Comparison of ENCODE assay signal across 25 mouse cellular contexts in genomic region chr2:118288326-118289065, GRCm38 (mm10). TPM values are rescaled to one million over a fixed set of nuclear protein-coding genes. Genes with fewer than 3 reads are reported as not detected.
DNase-seq lines count a peak whose midpoint lies in the region; TF ChIP-seq lines count a peak whose summit lies in the region.
"Had no signal": no experiment of that assay in that cellular context is flagged by ENCODE, and none has a peak within 500 bp of the region (broad histone marks: within the 10 kb centered on the region; RNA-seq: fewer than 3 reads in every experiment).

No protein-coding gene starts in this region.

- H3K27ac ChIP-seq in heart, adult 2 months = no peak overlapping the region
- peak overlapping the region; percentile 49 for H3K27ac ChIP-seq in macrophage
- H3K27ac ChIP-seq: embryonic facial prominence, embryonic 12.5 days; embryonic facial prominence, embryonic 15.5 days; forebrain, embryonic 10.5 days; forebrain, embryonic 13.5 days; hindbrain, embryonic 12.5 days; hindbrain, embryonic 15.5 days had no signal

- 82% methylated on average over 9 of the region's 9 CpGs for WGBS in heart, adult 2 months
- 94% methylated on average over 9 of the region's 9 CpGs for WGBS in macrophage (ENCODE audit: missing documents)

- peak; percentile 36 for DNase-seq in heart, adult 11 months
- DNase-seq in heart, adult 2 months = no peak
- peak; percentile 73 for DNase-seq in 3T3-L1 (ENCODE audit: low read depth, low spot score)
- DNase-seq in brain, adult 2 months (ENCODE audit: low read depth, low spot score) = peak; percentile 51
- no peak for DNase-seq in thymus, adult 18-20 months
- no peak for DNase-seq in thymus, postnatal 36 days
- DNase-seq: adrenal gland, adult 8-10 months; adrenal gland, postnatal 36 days; cerebellum, adult 11 months; cerebellum, adult 9-11 months; gastrocnemius, postnatal 25 days had no signal

- intact Hi-C loops in heart, adult 2 months (cut with DNase I) = no loop called here

- no peaks in the 10 kb centered on the region for H3K79me2 ChIP-seq in heart, adult 2 months (replicated peaks; ENCODE audit: control insufficient read depth, insufficient read depth, low read length)
- no peaks in the 10 kb centered on the region for H3K79me2 ChIP-seq in macrophage (ENCODE audit: inconsistent target)

- no peak for TF ChIP-seq CTCF in heart, adult 2 months (IDR thresholded peaks at IDR 0.05)

- TF ChIP-seq POLR2A in heart, adult 2 months (IDR thresholded peaks at IDR 0.05; ENCODE audit: insufficient read depth, low read depth, low read length) = no peak

- H3K9ac ChIP-seq in heart, adult 2 months (ENCODE audit: low read depth, low read length) = no peak overlapping the region
- H3K9ac ChIP-seq: embryonic facial prominence, embryonic 12.5 days; embryonic facial prominence, embryonic 15.5 days; forebrain, embryonic 13.5 days; hindbrain, embryonic 12.5 days; hindbrain, embryonic 15.5 days had no signal

- no peak for TF ChIP-seq EP300 in heart, adult 2 months (IDR thresholded peaks at IDR 0.05; ENCODE audit: insufficient read depth, low read depth, low read length)

- H3K4me1 ChIP-seq in heart, adult 2 months (ENCODE audit: control insufficient read depth, insufficient read depth, low read length) = no peaks in the 10 kb centered on the region
- H3K4me1 ChIP-seq: embryonic facial prominence, embryonic 12.5 days; embryonic facial prominence, embryonic 15.5 days; forebrain, embryonic 10.5 days; hindbrain, embryonic 12.5 days; hindbrain, embryonic 15.5 days had no signal

- no peaks in the 10 kb centered on the region for H3K27me3 ChIP-seq in heart, adult 2 months (ENCODE audit: control insufficient read depth, insufficient read depth, low read length)
- H3K27me3 ChIP-seq: CH12.LX; embryonic facial prominence, embryonic 12.5 days; embryonic facial prominence, embryonic 15.5 days; forebrain, embryonic 13.5 days; hindbrain, embryonic 12.5 days; hindbrain, embryonic 15.5 days had no signal

- H3K36me3 ChIP-seq in heart, adult 2 months (ENCODE audit: control insufficient read depth, insufficient read depth, low read length) = no peaks in the 10 kb centered on the region
- no peaks in the 10 kb centered on the region for H3K36me3 ChIP-seq in macrophage (ENCODE audit: inconsistent target)
- H3K36me3 ChIP-seq: embryonic facial prominence, embryonic 12.5 days; embryonic facial prominence, embryonic 15.5 days; forebrain, embryonic 10.5 days; G1E; hindbrain, embryonic 12.5 days; hindbrain, embryonic 15.5 days had no signal

- no peak overlapping the region for H3K4me3 ChIP-seq in heart, adult 2 months
- no peak overlapping the region for H3K4me3 ChIP-seq in macrophage (ENCODE audit: inconsistent target)
- H3K4me3 ChIP-seq: embryonic facial prominence, embryonic 12.5 days; embryonic facial prominence, embryonic 15.5 days; erythroblast, embryonic 14.5 days; forebrain, embryonic 10.5 days; forebrain, embryonic 13.5 days; hindbrain, embryonic 12.5 days; hindbrain, embryonic 15.5 days had no signal

RNA-seq across cellular contexts. Expression of gene Fsip1, which starts 31.7 kb away (rescaled TPM):
- not detected for total RNA-seq in heart, adult 2 months (2021)
- polyA plus RNA-seq in heart, adult 2 months (2012; rRNA removed) = 0.06 TPM in 1 of 2 replicates, not detected in the other
- 1 to 10 TPM in 2 of 26 experiments, under 1 TPM in 4, not detected in 20; 0.21 to 1.2 (median 0.73) TPM for total RNA-seq in macrophage (2018; cell fraction: chromatin; rRNA removed)
- total RNA-seq in macrophage (2018; cell fraction: cytosol; rRNA removed) = under 1 TPM in 20 of 26 experiments, not detected in 6; 0.07 to 0.68 (median 0.23) TPM
- total RNA-seq in macrophage (2018; cell fraction: nucleus; rRNA removed) = under 1 TPM in 5 of 26 experiments, not detected in 21; 0.28 to 0.92 (median 0.40) TPM
- 0.33 to 0.56 TPM in 2 of 3 replicates, not detected in the other for polyA plus RNA-seq in macrophage (2018)
- total RNA-seq: gastrocnemius, adult 8-10 months; gastrocnemius, postnatal 25 days; heart, adult 8-10 months; heart, postnatal 25 days had no signal
- polyA plus RNA-seq: activated CD4-positive, CD25-positive, alpha-beta regulatory T cell, adult 4 months; erythroblast, embryonic 14.5 days; G1E had no signal

Comparison
In these comparisons a context has a peak if more than half of its experiments do, and no peak if none do; other contexts are left out.
1. DNase-seq: peak in heart, adult 11 months (single experiment), 3T3-L1 (single experiment) and brain, adult 2 months (single experiment); none in heart, adult 2 months (0 of 2), thymus, adult 18-20 months (0 of 2) and thymus, postnatal 36 days (0 of 2).